Mouse (Mus musculus): ENCODE measurements around the gene Phyhipl. TPM values are rescaled to one million over a fixed set of nuclear protein-coding genes. Genes with fewer than 3 reads are reported as not detected.

Phyhipl gene
- polyA plus RNA-seq, 1 experiment: 0.28 TPM

GRCm38 (mm10) chr10:70654139-70654538 lies 1.6 kb downstream of the Phyhipl start:
- no peaks in the 10 kb centered on the region for H3K27me3 ChIP-seq (ENCODE audit: control insufficient read depth, insufficient read depth, low read length)
- no peak for DNase-seq
- H3K4me1 ChIP-seq (replicated peaks; ENCODE audit: control insufficient read depth, insufficient read depth, low read length): no peaks in the 10 kb centered on the region
- H3K27ac ChIP-seq (ENCODE audit: control insufficient read depth, insufficient read depth, low read length): no peak overlapping the region
- no peak overlapping the region for H3K4me3 ChIP-seq (ENCODE audit: control insufficient read depth, insufficient read depth, low read length)
- H3K36me3 ChIP-seq (ENCODE audit: control insufficient read depth, insufficient read depth, low read length): no peaks in the 10 kb centered on the region
- TF ChIP-seq POLR2A (IDR thresholded peaks at IDR 0.05; ENCODE audit: control insufficient read depth, extremely low read depth, insufficient read depth, low read length, poor library complexity) (no peak), CTCF (IDR thresholded peaks at IDR 0.05; ENCODE audit: borderline replicate concordance, control insufficient read depth, extremely low read depth, insufficient read depth, low read length, poor library complexity) (no peak)
- 78% methylated on average over 3 of the region's 3 CpGs for WGBS

- 65% methylated on average over 16 of the region's 16 CpGs for WGBS
Observed at GRCm38 (mm10) chr10:70651769-70652648, 3.8 kb downstream of the Phyhipl start.

GRCm38 (mm10) chr10:70648831-70649230 lies 6.9 kb downstream of the Phyhipl start:
- TF ChIP-seq CTCF (IDR thresholded peaks at IDR 0.05; ENCODE audit: borderline replicate concordance, control insufficient read depth, extremely low read depth, insufficient read depth, low read length, poor library complexity): no peak
- no peak for TF ChIP-seq POLR2A (IDR thresholded peaks at IDR 0.05; ENCODE audit: control insufficient read depth, extremely low read depth, insufficient read depth, low read length, poor library complexity)
- Histone ChIP-seq H3K36me3 (ENCODE audit: control insufficient read depth, insufficient read depth, low read length) (no peaks in the 10 kb centered on the region), H3K27ac (ENCODE audit: control insufficient read depth, insufficient read depth, low read length) (no peak overlapping the region), H3K27me3 (ENCODE audit: control insufficient read depth, insufficient read depth, low read length) (no peaks in the 10 kb centered on the region), H3K4me3 (ENCODE audit: control insufficient read depth, insufficient read depth, low read length) (no peak overlapping the region), H3K4me1 (replicated peaks; ENCODE audit: control insufficient read depth, insufficient read depth, low read length) (no peaks in the 10 kb centered on the region)
- 78% methylated on average over 5 of the region's 5 CpGs for whole genome bisulfite sequencing
- DNase-seq: no peak

More at GRCm38 (mm10) chr10:70651769-70652648, 3.8 kb downstream of the Phyhipl start:
- DNase-seq: no peak
- H3K36me3 ChIP-seq (ENCODE audit: control insufficient read depth, insufficient read depth, low read length): no peaks in the 10 kb centered on the region
- no peak overlapping the region for H3K27ac ChIP-seq (ENCODE audit: control insufficient read depth, insufficient read depth, low read length)
- H3K27me3 ChIP-seq (ENCODE audit: control insufficient read depth, insufficient read depth, low read length): no peaks in the 10 kb centered on the region
- TF ChIP-seq POLR2A (IDR thresholded peaks at IDR 0.05; ENCODE audit: control insufficient read depth, extremely low read depth, insufficient read depth, low read length, poor library complexity) (no peak), CTCF (IDR thresholded peaks at IDR 0.05; ENCODE audit: borderline replicate concordance, control insufficient read depth, extremely low read depth, insufficient read depth, low read length, poor library complexity) (no peak)
- H3K4me3 ChIP-seq (ENCODE audit: control insufficient read depth, insufficient read depth, low read length): no peak overlapping the region
- H3K4me1 ChIP-seq (replicated peaks; ENCODE audit: control insufficient read depth, insufficient read depth, low read length): no peaks in the 10 kb centered on the region

- DNase-seq: no peak
- H3K4me3 ChIP-seq (ENCODE audit: control insufficient read depth, insufficient read depth, low read length): no peak overlapping the region
- H3K36me3 ChIP-seq (ENCODE audit: control insufficient read depth, insufficient read depth, low read length): no peaks in the 10 kb centered on the region
- WGBS: 90% methylated on average over 9 of the region's 9 CpGs
- no peaks in the 10 kb centered on the region for H3K4me1 ChIP-seq (replicated peaks; ENCODE audit: control insufficient read depth, insufficient read depth, low read length)
- H3K27me3 ChIP-seq (ENCODE audit: control insufficient read depth, insufficient read depth, low read length): no peaks in the 10 kb centered on the region
- no peak overlapping the region for H3K27ac ChIP-seq (ENCODE audit: control insufficient read depth, insufficient read depth, low read length)
- TF ChIP-seq CTCF (IDR thresholded peaks at IDR 0.05; ENCODE audit: borderline replicate concordance, control insufficient read depth, extremely low read depth, insufficient read depth, low read length, poor library complexity) (no peak), POLR2A (IDR thresholded peaks at IDR 0.05; ENCODE audit: control insufficient read depth, extremely low read depth, insufficient read depth, low read length, poor library complexity) (no peak)
Observed at GRCm38 (mm10) chr10:70643131-70643530, 12.6 kb downstream of the Phyhipl start.

GRCm38 (mm10) chr10:70640896-70641596 lies 14.7 kb downstream of the Phyhipl start:
- no peaks in the 10 kb centered on the region for H3K4me1 ChIP-seq (replicated peaks; ENCODE audit: control insufficient read depth, insufficient read depth, low read length)
- WGBS: 90% methylated on average over 11 of the region's 11 CpGs
- H3K4me3 ChIP-seq (ENCODE audit: control insufficient read depth, insufficient read depth, low read length): no peak overlapping the region
- no peak overlapping the region for H3K27ac ChIP-seq (ENCODE audit: control insufficient read depth, insufficient read depth, low read length)
- no peaks in the 10 kb centered on the region for H3K36me3 ChIP-seq (ENCODE audit: control insufficient read depth, insufficient read depth, low read length)
- no peaks in the 10 kb centered on the region for H3K27me3 ChIP-seq (ENCODE audit: control insufficient read depth, insufficient read depth, low read length)
- DNase-seq: no peak
- TF ChIP-seq POLR2A (IDR thresholded peaks at IDR 0.05; ENCODE audit: control insufficient read depth, extremely low read depth, insufficient read depth, low read length, poor library complexity) (no peak), CTCF (IDR thresholded peaks at IDR 0.05; ENCODE audit: borderline replicate concordance, control insufficient read depth, extremely low read depth, insufficient read depth, low read length, poor library complexity) (no peak)

GRCm38 (mm10) chr10:70640075-70640737 lies 15.6 kb downstream of the Phyhipl start:
- WGBS: 71% methylated on average over 17 of the region's 17 CpGs
- TF ChIP-seq CTCF (IDR thresholded peaks at IDR 0.05; ENCODE audit: borderline replicate concordance, control insufficient read depth, extremely low read depth, insufficient read depth, low read length, poor library complexity): no peak
- DNase-seq: no peak
- Histone ChIP-seq H3K27ac (ENCODE audit: control insufficient read depth, insufficient read depth, low read length) (no peak overlapping the region), H3K4me1 (replicated peaks; ENCODE audit: control insufficient read depth, insufficient read depth, low read length) (no peaks in the 10 kb centered on the region), H3K4me3 (ENCODE audit: control insufficient read depth, insufficient read depth, low read length) (no peak overlapping the region), H3K36me3 (ENCODE audit: control insufficient read depth, insufficient read depth, low read length) (no peaks in the 10 kb centered on the region), H3K27me3 (ENCODE audit: control insufficient read depth, insufficient read depth, low read length) (no peaks in the 10 kb centered on the region)

Data from thymus, adult 2 months (tissue).